Mouse (Mus musculus) ES-Bruce4 (cell line): ENCODE measurements around the gene Dcpp3. TPM values are rescaled to one million over a fixed set of nuclear protein-coding genes. Genes with fewer than 3 reads are reported as not detected.
"Not testable (repeated sequence)": the region's sequence is repeated elsewhere in the genome, so short reads cannot be mapped to it uniquely, and the experiment has no call there.

Experiments
- H3K27ac ChIP-seq: 2 replicates; pipeline ENCODE4 v1.5.1; 2012; ENCODE audit warnings: low read length, inconsistent platforms; ENCODE audit not compliant: insufficient read depth
- H3K27me3 ChIP-seq: 2 replicates; pipeline ENCODE4 v1.6.1; 2012; ENCODE audit warnings: mild to moderate bottlenecking, low read length, inconsistent platforms; ENCODE audit not compliant: control insufficient read depth, poor library complexity, insufficient read depth, severe bottlenecking
- H3K36me3 ChIP-seq: 2 replicates; pipeline ENCODE4 v1.6.1; 2012; ENCODE audit warnings: inconsistent platforms, mild to moderate bottlenecking, low read length, moderate library complexity; ENCODE audit not compliant: control insufficient read depth, poor library complexity, insufficient read depth, severe bottlenecking
- H3K4me1 ChIP-seq: one replicate; pipeline ENCODE4 v1.8.1; 2011; ENCODE audit warnings: low read length; ENCODE audit not compliant: control insufficient read depth, insufficient read depth
- H3K4me3 ChIP-seq: 2 replicates; pipeline ENCODE4 v1.5.1; 2011; ENCODE audit warnings: low read depth, mild to moderate bottlenecking, low read length
- H3K9ac ChIP-seq: 2 replicates; pipeline ENCODE4 v1.6.1; 2012; ENCODE audit warnings: low read depth, mild to moderate bottlenecking, inconsistent platforms; ENCODE audit not compliant: poor library complexity, severe bottlenecking
- H3K9me3 ChIP-seq: replicated peaks from 2 replicates; pipeline ENCODE4 v1.6.1; 2012; ENCODE audit warnings: mild to moderate bottlenecking, low read length, inconsistent platforms; ENCODE audit not compliant: control insufficient read depth, poor library complexity, insufficient read depth, severe bottlenecking
- CTCF ChIP-seq: IDR thresholded peaks from one replicate; pipeline ENCODE4 v1.8.1; 2011; ENCODE audit warnings: low read depth, low read length
- EP300 ChIP-seq: IDR thresholded peaks from 2 replicates; pipeline ENCODE4 v1.6.1; 2011; ENCODE audit warnings: low read depth, low read length; ENCODE audit not compliant: insufficient read depth
- POLR2A ChIP-seq: IDR thresholded peaks from one replicate; pipeline ENCODE4 v1.8.1; 2011; ENCODE audit warnings: low read length; ENCODE audit not compliant: insufficient read depth
- polyA plus RNA-seq: library from polyadenylated mRNA; stranded (reverse); fragments of >200 nt; gene quantifications from 2 replicates; pipeline ENCODE4 v1.2.4, GENCODE M21; 2011; ENCODE audit warnings: low read depth; ENCODE audit not compliant: missing spikeins, insufficient read depth, insufficient read length

Gene Dcpp3
- polyA plus RNA-seq, result not detected in 2 replicates

- not testable (repeated sequence) for H3K27me3 ChIP-seq, H3K36me3 ChIP-seq, H3K9me3 ChIP-seq, H3K4me1 ChIP-seq, H3K4me3 ChIP-seq, H3K9ac ChIP-seq, H3K27ac ChIP-seq
Observed at GRCm38 (mm10) chr17:23917158-23917557, at the start of gene Dcpp3. Dcpp3 (plus strand) TSS chr17:23917458.

GRCm38 (mm10) chr17:23867756-23868155, 49.5 kb upstream of the Dcpp3 start, which contains the start of gene Prss21:
Prss21 (plus strand) TSS chr17:23868056.
- Histone ChIP-seq H3K27ac (no peak within 1 kb of the TSS), H3K9me3 (no peaks in the 10 kb centered on the region)

GRCm38 (mm10) chr17:23868513-23868912, 48.7 kb upstream of the Dcpp3 start:
- H3K9ac ChIP-seq, result no peak overlapping the region
- H3K4me3 ChIP-seq, result no peak overlapping the region
- H3K27me3 ChIP-seq, result no peaks in the 10 kb centered on the region
- no peak overlapping the region for H3K27ac ChIP-seq
- no peaks in the 10 kb centered on the region for H3K4me1 ChIP-seq
- H3K9me3 ChIP-seq, result no peaks in the 10 kb centered on the region
- no peaks in the 10 kb centered on the region for H3K36me3 ChIP-seq
- no peak for TF ChIP-seq CTCF
- TF ChIP-seq POLR2A, result no peak
- no peak for TF ChIP-seq EP300

More at GRCm38 (mm10) chr17:23867756-23868155, 49.5 kb upstream of the Dcpp3 start, which contains the start of gene Prss21:
- Histone ChIP-seq H3K36me3 (no peaks in the 10 kb centered on the region), H3K4me3 (no peak within 1 kb of the TSS), H3K4me1 (no peaks in the 10 kb centered on the region), H3K9ac (no peak within 1 kb of the TSS), H3K27me3 (no peaks in the 10 kb centered on the region)
- no peak for TF ChIP-seq POLR2A
- TF ChIP-seq CTCF, result no peak
- TF ChIP-seq EP300, result no peak

GRCm38 (mm10) chr17:23873884-23874856, 43.1 kb upstream of the Dcpp3 start:
- Histone ChIP-seq H3K9me3 (no peaks in the 10 kb centered on the region), H3K27ac (no peak overlapping the region), H3K36me3 (no peaks in the 10 kb centered on the region), H3K4me3 (no peak overlapping the region), H3K27me3 (no peaks in the 10 kb centered on the region), H3K9ac (no peak overlapping the region), H3K4me1 (no peaks in the 10 kb centered on the region)
- TF ChIP-seq POLR2A (no peak), CTCF (peak; percentile 48), EP300 (no peak)

- H3K9ac ChIP-seq, result no peak overlapping the region
- no peak overlapping the region for H3K27ac ChIP-seq
- H3K4me3 ChIP-seq, result no peak overlapping the region
- TF ChIP-seq EP300 (no peak), CTCF (no peak), POLR2A (no peak)
- H3K36me3 ChIP-seq, result no peaks in the 10 kb centered on the region
- H3K4me1 ChIP-seq, result no peaks in the 10 kb centered on the region
- H3K27me3 ChIP-seq, result no peaks in the 10 kb centered on the region
- H3K9me3 ChIP-seq, result no peaks in the 10 kb centered on the region
Observed at GRCm38 (mm10) chr17:23876741-23877140, 40.5 kb upstream of the Dcpp3 start.

GRCm38 (mm10) chr17:23877166-23877565, 40.1 kb upstream of the Dcpp3 start:
- TF ChIP-seq EP300 (no peak), CTCF (no peak), POLR2A (no peak)
- Histone ChIP-seq H3K4me3 (no peak overlapping the region), H3K27me3 (no peaks in the 10 kb centered on the region), H3K27ac (no peak overlapping the region), H3K9me3 (no peaks in the 10 kb centered on the region), H3K36me3 (no peaks in the 10 kb centered on the region), H3K4me1 (no peaks in the 10 kb centered on the region), H3K9ac (no peak overlapping the region)

GRCm38 (mm10) chr17:23880576-23880975, 36.7 kb upstream of the Dcpp3 start, which contains the start of the genes Dcpp1 and Dcpp2:
Dcpp1 (plus strand) TSS chr17:23880876.
Dcpp2 (plus strand) TSS chr17:23880880.
- H3K36me3 ChIP-seq, H3K27ac ChIP-seq, H3K4me3 ChIP-seq, H3K9me3 ChIP-seq, H3K27me3 ChIP-seq, H3K4me1 ChIP-seq, H3K9ac ChIP-seq: not testable (repeated sequence)
